In the genomic region with DNA sequence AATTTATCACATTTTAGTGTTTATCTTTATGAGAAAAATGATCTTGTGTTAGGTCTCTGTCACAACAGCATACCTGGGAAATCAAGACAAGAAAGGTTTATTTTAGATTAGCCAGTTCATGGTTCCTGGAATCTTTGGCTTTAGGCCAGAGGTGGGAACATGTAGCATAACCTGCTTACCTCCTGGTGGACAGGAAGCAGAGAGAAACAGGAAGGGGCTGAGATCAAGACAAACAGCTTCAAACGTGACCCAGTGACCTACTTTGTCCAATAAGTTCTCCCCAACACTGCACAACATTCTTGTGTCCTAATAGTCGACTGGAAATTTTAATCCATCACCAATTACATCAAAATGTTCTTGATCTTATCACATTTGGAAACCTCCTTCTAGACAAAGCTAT, we compare ENCODE assay signal across 27 mouse cellular contexts. TPM values are rescaled to one million over a fixed set of nuclear protein-coding genes. Genes with fewer than 3 reads are reported as not detected.
DNase-seq lines count a peak whose midpoint lies in the region; ATAC-seq and TF ChIP-seq lines count a peak whose summit lies in the region.
"Had no signal": no experiment of that assay in that cellular context is flagged by ENCODE, and none has a peak within 500 bp of the region (broad histone marks: within the 10 kb centered on the region; RNA-seq: fewer than 3 reads in every experiment).

No protein-coding gene starts in this region.

- no peak overlapping the region for H3K4me2 ChIP-seq in lung, embryonic 14.5 days
- H3K4me2 ChIP-seq: embryonic facial prominence, embryonic 12.5 days; embryonic facial prominence, embryonic 15.5 days; heart, embryonic 12.5 days; heart, embryonic 15.5 days; hindbrain, embryonic 14.5 days had no signal

- intact Hi-C loops in heart, postnatal 14 days (cut with DNase I), result no loop called here

- 32% methylated on average over 2 of the region's 2 CpGs for WGBS in lung, embryonic 14.5 days

- no peaks in the 10 kb centered on the region for H3K4me1 ChIP-seq in lung, embryonic 14.5 days (ENCODE audit: insufficient read depth)
- H3K4me1 ChIP-seq: embryonic facial prominence, embryonic 12.5 days; embryonic facial prominence, embryonic 15.5 days; heart, embryonic 12.5 days; heart, embryonic 15.5 days had no signal

- H3K4me3 ChIP-seq in lung, embryonic 14.5 days (ENCODE audit: low read depth, low read length), result no peak overlapping the region
- H3K4me3 ChIP-seq: embryonic facial prominence, embryonic 12.5 days; embryonic facial prominence, embryonic 15.5 days; gastrocnemius, adult 2 months; heart, embryonic 12.5 days; heart, embryonic 15.5 days had no signal

- H3K9ac ChIP-seq in lung, embryonic 14.5 days, result no peak overlapping the region
- H3K9ac ChIP-seq: embryonic facial prominence, embryonic 12.5 days; embryonic facial prominence, embryonic 15.5 days; forebrain, postnatal 0 days; heart, embryonic 12.5 days; heart, embryonic 15.5 days; hindbrain, embryonic 14.5 days had no signal

- no peaks in the 10 kb centered on the region for H3K27me3 ChIP-seq in lung, embryonic 14.5 days (ENCODE audit: insufficient read depth, low read length)
- H3K27me3 ChIP-seq: CH12.LX; embryonic facial prominence, embryonic 12.5 days; embryonic facial prominence, embryonic 15.5 days; heart, embryonic 12.5 days; heart, embryonic 15.5 days; Patski had no signal

- no peak for ATAC-seq in lung, embryonic 14.5 days (ENCODE audit: insufficient read depth)
- ATAC-seq: forebrain, embryonic 14.5 days; forebrain, postnatal 0 days; hindbrain, postnatal 0 days; Patski had no signal

- no peak for TF ChIP-seq CTCF in lung, embryonic 14.5 days (IDR thresholded peaks at IDR 0.05; ENCODE audit: low read depth)

- peak; percentile 42 for DNase-seq in heart, adult 8-10 months (ENCODE audit: low spot score)
- DNase-seq in heart, postnatal 14 days, result no peak
- DNase-seq in lung, embryonic 14.5 days, result peak; percentile 26
- no peak for DNase-seq in lung, postnatal 10 days
- peak; percentile 27 for DNase-seq in thymus, postnatal 14 days
- no peak for DNase-seq in thymus, postnatal 10 days (ENCODE audit: low spot score in 2 of 2)
- DNase-seq: adrenal gland, postnatal 10 days; adrenal gland, postnatal 36 days; cerebellum, adult 2 months; cerebellum, adult 9-11 months; cerebellum, postnatal 25 days; forebrain, postnatal 0 days; gastrocnemius, adult 2 months; gastrocnemius, postnatal 14 days; heart, adult 11 months; heart, postnatal 10 days; heart, postnatal 4 days had no signal

- no peak overlapping the region for H3K27ac ChIP-seq in lung, embryonic 14.5 days (ENCODE audit: low read depth)
- H3K27ac ChIP-seq: embryonic facial prominence, embryonic 12.5 days; embryonic facial prominence, embryonic 15.5 days; gastrocnemius, adult 2 months; heart, embryonic 15.5 days; hindbrain, embryonic 14.5 days; hindbrain, postnatal 0 days had no signal

- no peaks in the 10 kb centered on the region for H3K36me3 ChIP-seq in lung, embryonic 14.5 days (ENCODE audit: insufficient read depth)
- H3K36me3 ChIP-seq: embryonic facial prominence, embryonic 12.5 days; embryonic facial prominence, embryonic 15.5 days; G1E; heart, embryonic 12.5 days; heart, embryonic 15.5 days had no signal

- no peaks in the 10 kb centered on the region for H3K9me3 ChIP-seq in lung, embryonic 14.5 days (ENCODE audit: low read depth, low read length)
- H3K9me3 ChIP-seq: embryonic facial prominence, embryonic 12.5 days; embryonic facial prominence, embryonic 15.5 days; heart, embryonic 12.5 days; heart, embryonic 15.5 days had no signal

RNA-seq across cellular contexts. Expression of a gene that starts 19.9 kb away (rescaled TPM):
- total RNA-seq in heart, adult 8-10 months (2022), result 1 to 10 TPM; 3.6 to 4.8 (median 4.4) TPM
- 1 to 10 TPM; 5.2 to 6.1 TPM for total RNA-seq in heart, postnatal 14 days (2021)
- 20.0 and 20.3 TPM in 2 replicates for polyA plus RNA-seq in lung, embryonic 14.5 days (2014; fragmentation: Nextera tagmentation; extraction: Ambion mirVana)
- total RNA-seq: G1E had no signal
- polyA plus RNA-seq: G1E had no signal

Comparison
In these comparisons a context has a peak if more than half of its experiments do, and no peak if none do; other contexts are left out.
1. DNase-seq: peak in heart, adult 8-10 months (single experiment), lung, embryonic 14.5 days (single experiment) and thymus, postnatal 14 days (single experiment); none in heart, postnatal 14 days (0 of 2), lung, postnatal 10 days (single experiment) and thymus, postnatal 10 days (0 of 2).